Mouse (Mus musculus) cerebellum, adult 18-20 months (tissue): ENCODE results near the gene Atp13a2.

Source experiments
- DNase-seq, 2 experiments: peaks; one replicate each; pipeline ENCODE4 v3.0.0; 2021

Atp13a2 gene

DNA sequence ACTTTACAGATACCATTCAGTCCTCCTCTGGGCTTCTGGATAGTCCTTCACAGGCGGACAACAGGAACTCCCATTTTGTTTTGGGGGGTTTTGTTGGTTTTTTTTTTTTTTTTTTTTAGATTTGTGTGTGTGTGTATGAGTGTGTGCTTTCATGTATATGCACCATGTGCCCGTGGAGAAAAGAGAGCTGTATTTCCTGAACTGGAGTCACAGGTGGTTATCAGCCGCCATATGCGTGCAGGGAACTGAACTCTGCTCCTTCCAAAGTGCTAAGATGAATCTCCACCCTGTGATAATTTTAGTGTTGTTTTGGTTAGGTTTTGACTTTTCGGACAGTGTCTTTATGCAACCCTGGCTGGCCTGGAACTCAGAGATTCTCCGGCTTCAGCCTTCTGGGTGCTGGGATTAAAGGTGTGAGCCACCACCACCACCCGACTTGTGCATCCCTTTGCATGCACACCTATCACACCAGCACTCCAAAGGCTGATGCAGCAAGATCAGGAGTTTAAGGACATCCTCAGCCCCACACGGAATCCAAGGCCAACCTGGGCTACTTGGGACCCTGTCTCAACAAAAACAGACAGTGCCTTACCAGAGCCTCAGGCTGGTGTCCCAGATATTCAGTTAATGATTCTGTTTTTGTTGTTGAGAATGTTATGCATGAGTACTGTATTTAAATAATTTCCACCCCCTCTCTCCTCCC lies 24.3 kb upstream of the Atp13a2 start:
- no peak for DNase-seq

DNA sequence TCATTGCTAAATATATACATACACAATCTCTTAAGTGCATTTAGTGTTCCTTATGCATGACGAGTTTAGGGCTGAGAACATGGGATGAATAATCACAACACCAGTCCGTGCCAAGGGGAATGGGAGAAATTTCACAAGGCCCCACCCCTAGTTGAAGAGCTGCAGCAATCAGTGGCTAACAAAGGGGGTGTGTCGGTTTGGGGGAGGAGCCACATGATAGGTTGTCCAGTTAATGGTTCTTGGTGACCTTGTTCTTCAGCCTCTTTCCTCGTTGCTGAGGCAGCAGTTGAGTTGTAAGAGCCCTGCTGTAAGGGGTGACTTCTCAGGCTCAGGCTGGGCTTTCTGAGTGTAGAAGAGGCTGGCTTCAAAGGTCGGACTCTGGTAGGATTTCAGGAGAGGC lies 23.7 kb upstream of the Atp13a2 start:
- DNase-seq, result peak in 1 of 2 experiments; percentile 38

DNA sequence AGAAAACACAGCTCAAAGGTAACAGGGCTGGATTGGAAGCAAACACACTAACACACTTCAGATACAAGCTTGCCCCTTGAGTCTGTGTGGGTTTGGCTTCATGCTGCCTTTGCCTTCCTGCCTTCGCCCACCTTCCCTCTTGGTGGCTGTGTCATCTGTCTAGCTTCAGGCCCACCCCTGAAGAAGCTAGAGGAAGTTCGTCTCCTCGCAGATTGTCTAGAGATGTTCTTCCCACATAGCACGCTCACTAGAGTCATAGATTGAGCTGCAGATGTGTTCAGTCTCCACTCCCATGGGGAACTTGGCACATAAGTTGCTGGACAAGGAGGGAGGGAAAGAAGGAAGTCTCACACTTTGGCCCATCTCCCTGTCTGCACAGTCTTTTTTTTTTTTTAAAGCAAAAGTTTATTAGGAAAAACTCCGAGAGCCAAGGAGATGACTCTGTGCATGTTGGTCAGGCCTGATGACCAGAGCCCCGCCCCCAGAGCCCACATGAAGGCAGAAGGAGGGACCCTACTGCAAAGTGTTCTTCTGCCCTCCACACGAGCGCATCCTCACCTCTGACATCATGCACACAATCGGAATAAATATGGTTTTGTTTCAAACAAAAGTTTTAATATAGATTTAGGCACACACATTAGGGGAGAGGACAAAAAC lies 22.6 kb upstream of the Atp13a2 start:
- no peak for DNase-seq

DNA sequence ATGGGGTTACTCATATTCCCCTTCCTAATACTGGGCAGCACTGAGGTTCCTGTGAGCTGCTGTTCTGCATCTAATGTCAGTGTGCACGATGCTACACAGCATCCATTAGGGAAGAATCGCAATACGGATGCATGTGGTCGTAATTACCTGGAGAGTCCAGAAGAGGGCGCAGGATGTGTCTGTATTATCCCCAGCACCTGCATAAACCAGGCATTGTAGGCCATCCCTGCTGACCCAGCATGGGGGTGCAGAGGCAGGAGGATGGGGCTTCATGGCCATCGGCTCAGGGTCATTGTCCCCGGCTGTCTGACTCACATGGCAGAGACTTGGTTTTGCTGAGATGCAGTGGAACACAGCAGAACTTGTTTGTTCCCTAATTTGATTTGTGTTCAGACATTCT lies 22.1 kb upstream of the Atp13a2 start:
- peak; percentile 83 to 84 for DNase-seq

DNA sequence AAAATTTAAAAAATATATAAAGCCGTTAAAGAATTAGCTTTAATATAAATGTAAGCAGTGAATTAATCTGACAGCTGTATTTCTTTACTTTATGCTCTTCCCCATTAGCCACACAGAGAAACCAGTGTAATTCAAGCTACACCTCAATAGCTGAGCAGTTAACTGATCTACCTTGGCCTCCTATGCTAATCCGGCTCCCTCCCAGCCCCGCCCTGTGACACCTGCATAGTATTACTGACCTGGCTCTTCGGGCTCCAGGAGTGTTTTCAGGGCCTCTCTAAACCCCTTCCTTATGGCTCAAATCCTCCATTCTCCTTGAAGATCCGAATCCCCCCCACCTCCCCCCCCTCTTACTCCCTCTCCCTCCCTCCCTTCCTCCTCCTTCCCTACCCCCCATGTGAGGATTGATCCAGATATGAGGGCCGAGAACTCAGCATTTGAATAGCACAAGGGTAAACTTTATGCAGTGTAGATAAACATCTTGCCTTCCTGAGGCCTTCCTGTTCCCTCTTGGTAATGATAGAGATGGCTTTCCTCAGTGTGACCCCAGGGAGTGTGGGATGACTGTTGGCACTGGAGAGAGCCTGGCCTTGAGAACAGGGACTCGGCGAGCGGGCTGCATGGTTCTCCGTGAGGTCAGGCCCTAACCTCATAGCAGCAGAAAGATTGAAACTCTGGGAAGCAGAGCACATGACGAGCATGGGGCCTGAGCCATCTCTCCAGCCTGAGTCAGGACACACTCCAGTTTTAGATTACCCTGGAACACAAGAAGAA lies 19.1 kb upstream of the Atp13a2 start:
- DNase-seq, result no peak

DNA sequence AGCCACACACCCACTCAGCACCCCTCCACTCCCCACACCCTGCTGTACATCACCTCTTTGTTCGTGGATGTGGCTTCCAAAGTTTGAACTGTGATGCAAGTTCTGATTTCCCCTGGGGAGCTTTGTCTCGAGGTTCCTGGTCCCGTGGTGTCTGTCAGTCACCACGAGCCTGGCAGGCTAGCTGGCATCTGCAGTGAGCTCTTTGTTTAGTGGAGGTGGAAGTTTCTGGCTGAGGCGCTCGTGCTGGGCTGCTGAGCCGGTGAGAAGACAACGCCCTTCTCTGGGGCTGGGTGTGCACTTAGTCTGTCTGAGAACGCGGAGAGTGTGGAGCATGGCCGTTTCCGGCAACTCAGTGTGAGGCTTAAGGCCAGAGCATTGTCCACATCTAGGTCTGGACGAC lies 15.0 kb upstream of the Atp13a2 start:
- DNase-seq, result no peak

DNA sequence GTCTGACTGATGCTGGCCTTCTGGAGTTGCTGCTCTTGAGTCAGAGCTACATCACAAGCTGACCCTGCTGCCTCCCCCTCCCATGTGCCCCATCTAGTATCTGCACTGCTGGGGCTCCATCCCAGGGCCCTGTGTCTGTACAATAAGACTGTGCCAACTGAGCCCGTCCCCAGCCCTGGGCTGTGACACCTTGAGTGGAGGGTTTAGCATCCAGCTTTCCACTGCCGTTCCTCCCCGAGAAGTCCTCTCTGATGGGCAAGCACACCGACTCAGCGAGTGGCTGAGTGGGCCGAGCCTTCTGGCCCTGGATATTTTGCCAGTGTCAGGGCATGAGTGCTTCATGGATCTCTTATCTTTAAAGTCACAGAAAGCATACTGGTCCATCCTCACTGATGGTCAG lies 12.3 kb upstream of the Atp13a2 start:
- DNase-seq, result no peak

DNA sequence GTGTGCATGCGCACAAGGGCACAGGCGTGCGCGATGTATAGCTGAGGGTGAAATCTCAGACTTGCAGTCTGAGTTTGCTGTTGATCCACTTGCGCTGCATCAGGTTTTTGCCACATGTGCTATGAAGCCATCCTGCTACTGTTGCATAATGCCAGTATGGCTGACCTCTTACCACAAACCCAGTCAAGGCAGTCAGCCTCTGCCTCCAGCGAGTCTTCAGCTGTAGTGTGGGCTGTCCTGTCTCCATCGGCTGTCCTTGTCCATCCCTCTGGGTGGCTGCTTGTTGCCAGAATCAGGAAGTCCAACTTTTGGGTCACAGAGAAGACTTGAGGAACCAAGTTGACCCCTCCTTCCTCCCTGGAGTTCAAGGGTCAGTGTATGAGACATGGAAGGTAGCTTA lies 11.3 kb upstream of the Atp13a2 start:
- DNase-seq, result no peak

DNA sequence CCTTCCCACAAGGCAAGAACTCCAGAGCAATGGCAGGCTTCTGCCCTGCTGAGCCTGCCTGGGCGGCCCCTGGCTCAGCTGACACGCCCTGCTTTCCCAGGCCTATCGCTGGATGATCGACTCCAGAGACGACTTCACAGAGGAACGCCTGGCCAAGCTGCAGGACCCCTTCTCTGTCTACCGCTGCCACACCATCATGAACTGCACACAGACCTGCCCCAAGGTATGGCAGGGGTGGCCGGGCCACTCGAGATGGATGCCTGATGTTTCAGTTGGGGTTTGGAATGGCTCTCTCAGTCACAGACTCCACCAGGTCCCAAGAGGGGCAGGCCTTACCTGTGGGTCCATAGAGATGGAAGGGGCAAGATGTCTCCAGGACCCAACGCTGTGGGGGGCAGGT lies 9.4 kb upstream of the Atp13a2 start:
- no peak for DNase-seq

DNA sequence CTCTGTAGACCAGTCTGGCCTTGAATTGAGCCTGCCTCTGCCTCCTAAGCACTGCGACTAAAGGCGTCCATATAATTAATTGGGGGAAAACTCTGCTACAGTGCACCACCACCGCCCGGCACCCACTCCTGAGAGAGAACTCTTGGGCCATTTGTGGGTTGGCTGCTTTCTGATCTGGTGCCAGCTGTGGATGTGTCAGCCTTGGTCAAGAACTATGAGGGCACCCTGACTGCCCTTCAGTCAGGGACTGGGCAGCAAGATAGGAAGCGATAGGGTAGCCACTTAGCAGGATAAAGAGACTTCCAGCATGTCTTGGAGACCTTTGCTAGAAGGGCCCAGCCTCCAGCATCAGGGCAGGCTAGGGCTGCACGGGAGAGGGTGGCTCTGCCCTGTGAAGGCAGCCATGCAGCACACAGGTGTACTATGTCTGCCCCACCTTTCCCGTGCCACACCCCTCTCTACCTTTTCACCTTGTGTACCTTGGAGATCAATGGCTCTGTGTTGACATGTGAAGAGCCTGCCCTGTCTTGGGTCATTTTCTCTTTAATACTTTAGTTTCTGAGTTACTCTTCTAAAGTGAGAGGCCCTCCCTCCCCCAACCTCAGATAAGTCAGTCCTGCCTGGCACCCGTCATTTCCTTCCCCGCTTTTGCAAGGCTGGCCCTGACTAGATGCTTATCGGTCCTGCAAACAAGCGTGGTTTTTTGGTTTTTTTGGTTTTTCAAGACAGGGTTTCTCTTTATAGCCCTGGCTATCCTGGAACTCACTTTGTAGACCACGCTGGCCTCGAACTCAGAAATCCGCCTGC lies 8.6 kb upstream of the Atp13a2 start:
- DNase-seq, result no peak

DNA sequence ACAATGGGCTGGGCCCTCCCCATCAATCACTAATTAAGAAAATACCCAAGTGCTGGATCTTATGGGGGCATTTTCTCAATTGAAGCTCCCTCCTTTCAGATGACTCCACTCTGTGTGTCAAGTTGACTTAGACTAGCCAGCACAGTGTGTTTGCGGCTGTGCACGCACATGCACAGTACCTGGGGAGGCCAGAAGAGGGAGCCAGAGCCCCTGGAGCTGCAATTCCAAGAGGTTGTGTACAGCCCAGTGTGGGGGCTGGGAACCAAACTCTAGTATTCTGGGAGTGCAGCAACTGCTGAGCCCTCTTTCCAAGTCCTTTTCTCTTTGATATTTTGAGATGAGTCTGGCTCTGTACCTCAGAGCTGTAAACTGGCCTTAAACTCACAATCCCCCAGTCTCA lies 5.1 kb upstream of the Atp13a2 start:
- DNase-seq, result no peak

DNA sequence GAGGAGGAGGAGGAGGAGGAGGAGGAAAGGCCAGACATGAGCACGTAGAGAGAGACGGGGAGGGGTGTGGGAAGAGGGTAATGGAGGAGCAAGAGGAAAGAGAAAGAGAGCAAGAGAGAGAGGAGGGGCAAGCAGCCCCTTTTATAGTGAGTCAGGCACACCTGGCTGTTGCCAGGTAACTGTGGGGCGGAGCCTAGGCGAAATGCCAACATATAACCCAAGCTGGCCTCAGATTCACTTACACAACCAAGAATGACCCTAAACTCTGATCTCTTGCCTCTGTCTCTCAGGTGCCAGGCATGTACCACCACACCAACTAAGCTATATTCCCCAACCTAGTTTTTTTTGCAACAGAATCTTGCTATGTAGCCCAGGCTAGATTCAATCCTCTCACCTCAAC lies 3.9 kb upstream of the Atp13a2 start:
- DNase-seq, result no peak

DNA sequence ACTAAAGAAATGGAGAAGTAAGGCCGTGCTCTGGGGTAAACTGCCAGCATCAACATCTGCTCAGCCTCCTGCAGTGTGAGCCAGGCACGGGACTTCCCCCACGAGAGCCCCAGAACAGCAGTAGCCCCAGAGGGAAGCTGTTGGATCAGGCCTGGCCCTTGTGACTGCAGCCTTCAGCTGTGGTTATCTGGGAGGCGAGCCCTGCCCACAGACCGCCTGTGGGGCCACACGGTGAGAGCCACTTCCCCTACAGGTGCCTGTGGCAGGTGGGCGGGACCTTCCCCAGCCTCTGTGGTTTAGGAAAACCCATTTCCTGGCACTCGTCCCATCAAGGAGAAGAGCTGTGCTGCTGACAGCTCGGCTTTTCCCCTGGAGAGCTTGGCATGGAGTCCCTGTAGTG lies 3.2 kb upstream of the Atp13a2 start:
- no peak for DNase-seq

DNA sequence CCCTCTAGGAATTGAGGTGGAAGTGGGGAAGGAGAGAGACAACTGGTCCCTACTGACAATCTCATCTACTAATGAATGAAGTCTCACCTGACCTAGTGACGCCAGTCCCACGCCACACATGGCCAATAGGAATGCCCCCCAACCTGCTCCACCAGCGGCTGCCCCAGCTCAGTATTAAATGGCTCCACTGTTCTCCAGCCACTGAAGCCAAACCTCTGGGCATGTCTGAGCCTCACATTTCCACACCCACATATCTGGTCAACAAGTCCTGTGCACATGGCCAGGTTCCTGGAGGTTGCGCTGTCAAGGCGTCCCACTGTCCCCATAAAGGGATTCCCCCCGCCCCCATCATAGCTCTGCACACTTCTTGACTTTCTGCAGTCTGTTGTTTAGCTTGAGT lies 2.1 kb upstream of the Atp13a2 start:
- no peak for DNase-seq

DNA sequence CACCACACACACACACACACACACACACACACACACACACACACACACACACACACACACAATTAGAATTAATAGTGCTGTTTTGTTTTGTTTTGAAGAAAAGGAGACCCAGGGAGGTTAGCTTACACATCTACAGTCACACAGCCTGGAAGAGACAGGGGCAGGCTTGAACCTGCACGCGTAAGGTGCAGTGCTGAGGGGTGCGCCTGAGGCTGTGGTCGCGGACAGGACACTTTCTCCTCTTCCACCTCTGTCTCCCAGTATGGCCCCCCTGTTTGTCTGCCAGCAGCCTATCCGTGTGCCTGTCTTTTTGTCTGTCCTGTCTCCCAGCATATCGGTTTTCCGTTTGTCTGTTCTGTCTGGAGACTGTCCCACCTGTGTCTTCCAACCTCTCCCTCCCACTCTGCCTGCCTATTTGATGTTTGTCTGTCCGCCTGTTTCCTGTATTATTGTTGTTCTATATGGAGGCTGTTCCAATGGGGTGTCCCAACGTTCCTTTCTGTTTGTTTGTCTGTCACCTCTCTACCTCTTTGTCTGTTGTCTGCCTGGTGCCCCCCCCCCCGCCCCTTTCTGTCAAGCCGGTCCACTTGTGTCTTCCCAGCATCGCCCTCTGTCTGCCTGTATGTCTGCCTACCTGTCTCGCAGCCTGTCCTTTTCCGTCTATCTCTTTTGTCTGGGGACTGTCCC lies 506 bp upstream of the Atp13a2 start:
- DNase-seq, result no peak

DNA sequence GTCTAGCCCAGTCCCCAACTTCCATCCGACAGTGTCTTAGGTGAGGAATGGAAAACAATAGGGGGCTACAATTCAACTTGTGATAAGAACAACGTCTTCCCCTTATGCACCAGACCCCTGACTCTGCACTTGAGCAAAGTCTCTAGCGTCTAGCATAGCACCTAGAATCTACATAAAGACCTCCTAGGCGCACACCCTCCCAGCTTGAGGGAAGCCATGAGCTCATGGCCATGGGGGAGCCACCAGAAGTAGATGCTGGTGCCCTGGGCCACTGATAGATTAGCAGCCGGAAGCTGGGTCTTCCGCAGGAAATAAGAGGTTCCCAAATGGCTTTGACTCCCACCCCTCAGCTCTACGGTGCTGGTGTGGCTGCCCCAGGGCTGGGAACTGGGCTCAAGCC lies 803 bp downstream of the Atp13a2 start:
- DNase-seq, result no peak

DNA sequence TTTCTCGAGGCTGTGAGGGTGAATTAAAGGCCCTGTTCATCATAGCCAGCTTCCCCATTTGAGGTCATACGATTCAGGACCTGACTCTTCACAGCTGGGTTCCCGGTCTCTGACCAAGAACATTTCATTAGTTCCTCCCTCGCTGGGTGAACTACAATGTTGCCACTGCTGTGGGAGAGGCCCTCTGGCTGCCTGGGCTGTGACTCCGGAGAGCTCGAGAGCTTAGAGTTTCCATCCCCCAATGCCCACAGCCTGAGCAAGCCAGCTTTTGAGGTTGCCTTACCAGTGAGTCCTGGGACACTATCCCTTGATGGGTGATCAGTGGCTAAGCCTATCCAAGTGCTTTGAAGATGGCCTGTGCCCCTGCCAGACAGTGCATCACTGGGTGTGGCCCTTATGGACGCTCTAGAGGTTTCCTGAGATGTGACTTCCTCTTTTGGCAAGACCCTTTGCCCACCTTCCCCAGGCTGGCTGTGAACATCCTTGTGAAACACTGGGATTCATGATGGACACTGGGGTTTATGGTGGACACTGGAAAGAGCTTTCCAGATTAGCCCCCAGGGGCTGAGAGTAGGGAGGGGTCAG lies 2.1 kb downstream of the Atp13a2 start:
- DNase-seq, result no peak

DNA sequence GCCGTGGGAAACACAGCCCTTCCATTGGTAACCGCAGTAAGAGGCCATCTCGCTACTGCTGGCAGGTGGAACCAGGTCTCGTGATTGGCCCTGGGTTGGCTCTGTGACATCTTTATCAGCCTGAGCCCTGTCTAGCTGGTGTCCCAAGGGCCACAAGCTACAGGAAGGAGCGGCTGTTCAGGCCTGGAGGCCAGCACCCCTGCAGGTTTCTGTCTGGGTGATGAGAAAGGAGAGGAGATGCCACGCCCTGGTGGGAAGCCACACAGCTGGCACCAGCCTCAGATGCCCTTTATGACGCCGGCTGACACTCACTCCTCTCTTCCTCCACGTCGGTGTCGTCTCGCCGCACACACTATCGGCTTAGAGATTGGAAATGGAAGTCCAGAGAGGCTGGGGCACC lies 2.8 kb downstream of the Atp13a2 start:
- no peak for DNase-seq

DNA sequence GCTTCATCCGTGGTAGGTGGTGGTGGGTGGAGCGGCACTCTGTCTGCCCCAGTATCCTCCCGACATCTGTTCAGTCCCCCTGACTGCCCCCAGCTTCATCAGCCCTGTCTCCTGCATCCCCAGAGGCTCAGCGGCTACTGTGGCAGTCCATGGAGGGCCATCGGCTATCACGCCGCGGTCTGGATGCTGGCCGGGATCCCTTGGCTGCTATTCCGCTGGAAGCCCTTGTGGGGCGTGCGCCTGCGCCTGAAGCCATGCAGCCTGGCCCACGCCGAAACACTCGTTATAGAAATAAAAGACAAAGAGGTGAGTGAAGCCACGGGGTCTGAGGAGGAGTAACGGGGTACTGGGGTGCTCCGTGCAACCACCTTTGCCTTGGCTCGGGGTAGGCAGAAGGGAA lies 5.5 kb downstream of the Atp13a2 start:
- DNase-seq, result peak; percentile 67 to 70

DNA sequence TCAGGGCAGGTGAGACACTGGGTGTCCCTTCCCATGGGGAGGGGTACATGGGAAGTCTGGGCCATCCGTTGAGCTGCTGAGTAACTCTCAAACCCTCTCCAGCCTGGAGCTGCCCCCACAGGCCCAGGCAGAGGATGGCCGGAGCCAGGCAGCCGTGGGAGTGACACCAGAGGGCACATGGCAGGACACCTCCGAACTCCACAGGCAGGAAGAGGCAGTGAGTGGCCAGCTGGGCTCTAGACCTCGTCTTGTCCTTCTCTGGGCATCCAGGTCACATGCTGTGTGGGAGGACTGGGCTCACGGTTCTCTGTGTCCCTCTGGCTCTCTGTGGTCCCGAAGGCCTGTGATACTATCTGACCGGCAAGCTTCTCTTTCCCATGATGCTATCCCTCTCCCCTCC lies 7.2 kb downstream of the Atp13a2 start:
- no peak for DNase-seq

DNA sequence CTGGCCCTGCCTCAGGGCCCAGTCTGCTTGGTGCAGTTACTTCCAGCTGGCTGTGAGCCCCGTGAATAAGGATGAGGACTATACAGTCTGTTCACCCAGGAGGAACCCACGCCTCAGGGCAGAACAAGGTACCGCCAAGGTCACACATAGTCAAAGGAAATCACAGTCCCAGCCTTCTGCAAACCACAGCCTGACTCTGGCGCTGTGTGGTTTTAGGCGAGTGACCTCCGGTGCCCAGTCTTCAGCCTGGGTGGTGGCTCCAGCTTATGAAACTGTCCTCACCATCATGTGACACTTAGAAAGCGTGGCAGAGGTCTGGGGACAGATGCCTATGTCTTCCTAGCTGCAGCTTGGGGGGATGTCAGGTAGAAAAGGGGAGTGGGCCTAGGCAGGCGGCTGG lies 9.1 kb downstream of the Atp13a2 start:
- DNase-seq, result no peak

DNA sequence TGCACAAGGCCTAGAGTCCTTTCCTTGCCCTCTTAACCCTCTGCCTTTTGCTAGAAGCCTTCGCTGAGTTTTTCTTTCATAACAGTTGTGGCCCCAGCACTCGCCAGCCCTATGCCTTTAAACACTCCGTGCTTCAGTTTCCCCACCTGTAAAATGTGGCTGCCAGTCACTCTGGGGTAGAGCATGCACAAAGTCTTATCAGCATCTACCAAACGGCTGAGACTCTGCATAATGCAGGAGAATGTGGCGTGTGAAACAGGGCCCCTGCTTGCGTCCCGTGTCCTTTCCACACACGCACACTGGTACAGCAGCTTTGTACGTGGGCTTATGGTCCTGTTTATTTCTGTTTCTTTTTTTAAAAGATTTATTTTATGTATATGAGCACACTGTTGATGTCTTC lies 10.1 kb downstream of the Atp13a2 start:
- DNase-seq, result no peak
